Mouse (Mus musculus) lung, embryonic 14.5 days (tissue): ENCODE results near the gene Pcsk4. TPM values are rescaled to one million over a fixed set of nuclear protein-coding genes. Genes with fewer than 3 reads are reported as not detected.
A peak's percentile ranks its signal among the peaks of the same experiment; 100 is the strongest.

Experiments
- ATAC-seq: fragments of 200-750 bp; cut with Nextera tagmentation; 2 replicates; pipeline ENCODE4 v1.8.0; 2017; ENCODE audit warnings: mild to moderate bottlenecking, moderate TSS enrichment, moderate library complexity; ENCODE audit not compliant: insufficient read depth
- DNase-seq: peaks from one replicate; pipeline ENCODE4 v3.0.0-alpha.2; 2015
- H3K27ac ChIP-seq: fragments of 300-500 bp; sonication (generic); 2 replicates; pipeline ENCODE4 v1.5.1; 2014; ENCODE audit warnings: low read depth, mild to moderate bottlenecking, moderate library complexity
- H3K27me3 ChIP-seq: fragments of 300-500 bp; sonication (generic); 2 replicates; pipeline ENCODE4 v1.6.1; 2014; ENCODE audit warnings: low read length, control low read depth; ENCODE audit not compliant: insufficient read depth
- H3K36me3 ChIP-seq: fragments of 300-500 bp; sonication (generic); 2 replicates; pipeline ENCODE4 v1.6.1; 2014; ENCODE audit warnings: control low read depth; ENCODE audit not compliant: insufficient read depth
- H3K4me1 ChIP-seq: fragments of 300-500 bp; sonication (generic); 2 replicates; pipeline ENCODE4 v1.6.1; 2014; ENCODE audit warnings: antibody characterized with exemption, control low read depth; ENCODE audit not compliant: insufficient read depth
- H3K4me2 ChIP-seq: fragments of 300-500 bp; sonication (generic); 2 replicates; pipeline ENCODE4 v1.6.1; 2014; ENCODE audit warnings: mild to moderate bottlenecking
- H3K4me3 ChIP-seq: fragments of 300-500 bp; sonication (generic); 2 replicates; pipeline ENCODE4 v1.5.1; 2014; ENCODE audit warnings: low read depth, low read length
- H3K9ac ChIP-seq: fragments of 300-500 bp; sonication (generic); 2 replicates; pipeline ENCODE4 v1.6.1; 2014
- H3K9me3 ChIP-seq: fragments of 300-500 bp; sonication (generic); 2 replicates; pipeline ENCODE4 v1.6.1; 2016; ENCODE audit warnings: low read depth, low read length, control low read depth
- CTCF ChIP-seq: IDR thresholded peaks from 2 replicates; pipeline ENCODE4 v1.5.1; 2016; ENCODE audit warnings: antibody characterized with exemption, low read depth
- WGBS: fragments of 180-500 bp; shearing (Covaris S2); extraction: QIAGEN DNeasy Blood & Tissue Kit; methylation state at CpG from one replicate; pipeline ENCODE4 v1.1.7; 2014; 5-methylcytosine and 5-hydroxymethylcytosine counted together
- polyA plus RNA-seq: library from polyadenylated mRNA; unstranded; fragments of >200 nt; fragmentation: Nextera tagmentation; extraction: Ambion mirVana; gene quantifications from 2 replicates; pipeline ENCODE4 v1.2.1, GENCODE M21; 2014

Gene Pcsk4
- polyA plus RNA-seq, 1 experiment from 2014 or later = 4.2 TPM

DNA sequence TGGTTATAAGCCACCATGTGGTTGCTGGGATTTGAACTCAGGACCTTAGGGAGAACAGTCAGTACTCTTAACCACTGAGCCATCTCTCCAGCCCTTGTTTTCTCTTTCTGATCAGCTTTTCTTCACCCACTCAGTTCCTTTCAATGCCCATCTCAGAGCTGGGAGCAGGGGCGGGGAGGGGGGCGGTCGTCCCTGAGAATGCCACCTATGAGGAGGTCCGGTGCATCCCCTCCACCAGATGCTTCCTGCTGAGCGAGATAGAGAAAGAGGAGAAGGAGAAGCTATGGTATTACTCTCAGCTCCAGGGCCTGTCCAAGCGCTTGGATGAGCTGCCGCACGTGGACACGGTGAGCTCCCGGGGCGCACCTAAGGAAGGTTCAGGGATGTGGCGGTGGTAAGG, 24.8 kb downstream of the Pcsk4 start:
- 19% methylated on average over 12 of the region's 12 CpGs for WGBS
- Histone ChIP-seq H3K4me1 (no peaks in the 10 kb centered on the region), H3K27ac (no peak overlapping the region), H3K9me3 (no peaks in the 10 kb centered on the region), H3K9ac (0 out of 2 replicates have a peak overlapping the region, but pooled peaks have one; percentile 5), H3K4me3 (0 out of 2 replicates have a peak overlapping the region, but pooled peaks have one; percentile 8), H3K36me3 (no peaks in the 10 kb centered on the region), H3K4me2 (peak overlapping the region; percentile 43), H3K27me3 (peaks cover 51% of the 10 kb centered on the region)
- no peak for ATAC-seq
- no peak for TF ChIP-seq CTCF
- no peak for DNase-seq

DNA sequence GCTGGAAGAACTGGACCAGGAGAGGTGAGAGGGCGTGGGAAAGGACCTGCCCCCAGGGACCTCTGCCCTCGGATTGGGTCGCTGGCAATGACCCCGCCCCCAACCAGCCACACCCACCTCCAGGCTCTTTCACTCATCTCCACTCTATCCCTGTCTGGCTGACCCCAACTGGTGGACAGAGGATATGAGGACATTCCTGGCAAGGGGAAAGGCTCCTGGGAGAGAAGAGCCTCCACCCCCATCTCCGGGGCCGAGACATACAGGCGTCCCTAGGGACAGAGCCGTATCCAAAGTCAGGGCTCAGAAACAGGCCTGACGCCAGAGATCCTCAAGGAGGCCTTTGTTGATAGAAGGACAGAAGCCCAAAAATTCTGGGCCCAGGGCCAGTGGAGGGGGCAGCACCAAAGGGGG, 26.8 kb downstream of the Pcsk4 start:
- peak; percentile 80 for DNase-seq
- 10% methylated on average over 9 of the region's 9 CpGs for WGBS
- Histone ChIP-seq H3K4me1 (no peaks in the 10 kb centered on the region), H3K4me2 (peak overlapping the region; percentile 20; the same call in 1 of the 2 replicates), H3K27ac (no peak overlapping the region), H3K4me3 (no peak overlapping the region), H3K27me3 (peaks cover 71% of the 10 kb centered on the region), H3K36me3 (no peaks in the 10 kb centered on the region), H3K9ac (no peak overlapping the region), H3K9me3 (no peaks in the 10 kb centered on the region)
- peak; percentile 81 for ATAC-seq
- TF ChIP-seq CTCF = no peak

DNA sequence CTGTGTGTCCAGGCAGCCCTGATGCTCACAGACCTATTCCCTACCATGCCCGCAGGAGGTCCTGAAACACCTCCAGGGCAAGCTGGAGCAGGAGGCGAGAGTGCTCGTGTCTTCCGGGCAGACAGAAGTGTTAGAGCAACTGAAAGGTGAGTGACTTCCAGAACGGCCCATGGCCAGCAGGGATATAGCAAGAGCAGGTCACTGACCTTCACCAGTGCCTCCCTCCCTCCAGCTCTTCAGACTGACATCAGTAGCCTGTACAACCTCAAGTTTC, 27.3 kb downstream of the Pcsk4 start:
- Histone ChIP-seq H3K36me3 (no peaks in the 10 kb centered on the region), H3K27me3 (peaks cover 75% of the 10 kb centered on the region), H3K9ac (no peak overlapping the region), H3K4me1 (no peaks in the 10 kb centered on the region), H3K4me3 (no peak overlapping the region), H3K4me2 (peak overlapping the region; percentile 20; the same call in 1 of the 2 replicates), H3K9me3 (no peaks in the 10 kb centered on the region), H3K27ac (no peak overlapping the region)
- ATAC-seq (no peak), DNase-seq (no peak)
- TF ChIP-seq CTCF = no peak
- 57% methylated on average over 5 of the region's 5 CpGs for WGBS

DNA sequence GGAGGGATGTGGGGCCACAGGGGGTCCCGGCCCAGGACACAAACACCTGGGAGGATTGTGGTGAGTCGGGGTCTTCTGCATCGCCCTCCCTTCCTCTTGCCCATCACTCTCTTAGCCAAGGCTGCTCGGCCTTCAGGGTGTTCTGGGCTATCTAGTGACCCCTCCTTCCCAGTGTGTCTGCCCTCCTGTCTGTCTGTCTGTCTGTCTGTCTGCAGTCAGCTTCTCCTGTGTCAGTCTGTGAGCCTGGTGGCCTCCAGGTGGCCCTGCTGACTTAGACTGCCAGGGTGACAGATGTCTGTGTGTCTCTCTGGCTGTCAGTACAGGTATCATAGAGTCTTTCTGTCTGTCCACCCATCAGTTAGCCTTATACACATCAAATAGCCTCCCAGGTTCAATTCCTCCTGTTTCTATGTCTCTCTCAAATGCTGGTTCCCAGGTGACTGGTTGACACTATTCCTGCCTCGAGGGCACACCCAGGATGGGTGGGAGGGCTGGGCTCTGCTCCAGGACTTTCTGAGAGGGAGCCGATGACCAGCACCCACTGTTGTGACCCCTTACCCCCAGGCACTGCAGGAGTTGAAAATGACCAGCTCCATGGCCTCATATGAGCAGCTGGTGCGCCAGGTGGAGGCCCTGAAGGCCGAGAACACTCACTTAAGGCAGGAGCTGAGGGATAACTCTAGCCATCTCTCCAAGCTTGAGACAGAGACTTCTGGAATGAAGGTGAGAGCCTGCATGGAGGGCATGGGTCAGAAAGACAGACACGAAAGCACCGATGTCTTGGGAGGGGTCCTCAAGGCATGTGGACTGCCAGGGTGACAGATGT, 27.8 kb downstream of the Pcsk4 start:
- no peak for ATAC-seq
- Histone ChIP-seq H3K9me3 (no peaks in the 10 kb centered on the region), H3K4me3 (no peak overlapping the region), H3K4me2 (no peak overlapping the region), H3K4me1 (no peaks in the 10 kb centered on the region), H3K36me3 (no peaks in the 10 kb centered on the region), H3K27me3 (peaks cover 79% of the 10 kb centered on the region), H3K9ac (no peak overlapping the region), H3K27ac (no peak overlapping the region)
- WGBS = 77% methylated on average over 10 of the region's 10 CpGs
- DNase-seq = no peak
- no peak for TF ChIP-seq CTCF

DNA sequence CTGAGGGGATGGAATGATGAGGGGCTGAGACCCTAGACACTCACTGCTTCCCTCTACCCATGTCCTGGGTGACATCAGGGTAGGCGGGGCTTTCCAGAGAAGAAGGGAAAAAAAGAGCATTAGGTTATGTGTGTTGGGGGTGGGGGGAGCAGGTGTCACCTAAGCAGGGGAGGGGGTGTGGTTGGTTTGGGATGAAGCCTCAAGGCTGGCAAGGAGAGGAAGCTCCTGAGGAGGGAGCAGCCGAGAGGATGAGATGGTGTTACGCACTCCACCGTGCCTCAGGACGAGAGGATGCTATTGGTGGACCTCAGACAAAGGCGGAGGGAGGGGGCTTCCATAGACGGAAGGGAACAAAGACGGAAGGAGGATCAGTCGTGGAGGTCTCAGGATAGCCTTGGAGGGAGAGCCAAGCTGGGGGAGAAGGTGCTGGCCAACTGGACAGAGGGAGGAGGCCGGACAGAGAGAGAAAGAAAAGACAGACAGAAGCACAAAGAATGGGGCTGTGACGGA, 28.6 kb downstream of the Pcsk4 start:
- Histone ChIP-seq H3K9ac (no peak overlapping the region), H3K36me3 (no peaks in the 10 kb centered on the region), H3K4me2 (no peak overlapping the region), H3K4me3 (no peak overlapping the region), H3K9me3 (no peaks in the 10 kb centered on the region), H3K27ac (no peak overlapping the region), H3K4me1 (no peaks in the 10 kb centered on the region), H3K27me3 (peaks cover 72% of the 10 kb centered on the region)
- DNase-seq = no peak
- WGBS = 25% methylated on average over 11 of the region's 11 CpGs
- TF ChIP-seq CTCF = no peak
- ATAC-seq = no peak

DNA sequence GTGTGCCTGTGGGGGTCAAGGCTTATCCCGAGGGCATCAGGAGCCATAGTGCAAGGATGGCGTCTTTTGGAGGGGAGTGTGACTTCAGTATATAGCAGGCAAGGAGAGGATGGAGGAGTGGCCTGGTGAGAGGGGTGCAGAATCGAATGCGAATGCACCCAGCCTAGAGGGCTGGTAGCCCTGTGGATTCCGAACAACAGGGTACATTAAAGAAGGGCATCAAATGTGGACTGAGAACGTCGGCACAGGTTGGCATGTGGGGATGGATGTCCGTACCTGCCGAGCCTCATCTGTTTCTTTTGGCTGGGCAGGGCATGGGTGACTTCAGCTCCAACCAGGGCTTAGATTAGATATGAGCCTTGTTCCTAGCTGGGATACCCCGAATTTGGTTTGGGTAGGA, 29.5 kb downstream of the Pcsk4 start:
- H3K4me2 ChIP-seq = no peak overlapping the region
- H3K4me1 ChIP-seq = no peaks in the 10 kb centered on the region
- no peak for ATAC-seq
- no peak overlapping the region for H3K27ac ChIP-seq
- 54% methylated on average over 10 of the region's 10 CpGs for WGBS
- H3K9ac ChIP-seq = no peak overlapping the region
- no peaks in the 10 kb centered on the region for H3K9me3 ChIP-seq
- H3K36me3 ChIP-seq = peaks cover 4% of the 10 kb centered on the region
- H3K27me3 ChIP-seq = peaks cover 63% of the 10 kb centered on the region
- H3K4me3 ChIP-seq = no peak overlapping the region
- no peak for DNase-seq
- TF ChIP-seq CTCF = no peak

DNA sequence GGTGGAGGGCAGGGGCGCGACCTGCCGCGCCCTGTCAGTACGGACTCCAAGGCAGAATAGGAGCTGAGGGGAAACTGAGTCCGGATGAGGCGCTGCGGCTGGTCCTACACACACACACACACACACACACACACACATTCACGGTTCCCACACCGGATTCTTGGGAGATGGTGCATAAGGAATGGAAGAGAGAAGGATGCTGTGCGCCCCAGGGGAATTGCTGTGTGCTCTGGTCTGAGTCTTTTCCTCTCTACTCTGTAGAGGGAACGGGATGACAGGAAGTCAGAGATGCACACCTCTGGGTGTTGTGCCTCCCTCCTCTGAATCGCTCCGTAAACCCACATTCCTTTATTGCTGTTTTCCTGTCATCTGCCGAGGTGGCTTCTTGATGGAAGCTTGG, 30.0 kb downstream of the Pcsk4 start:
- DNase-seq = no peak
- no peak for ATAC-seq
- Histone ChIP-seq H3K4me3 (no peak overlapping the region), H3K27ac (no peak overlapping the region), H3K36me3 (peaks cover 9% of the 10 kb centered on the region), H3K27me3 (peaks cover 58% of the 10 kb centered on the region), H3K4me1 (no peaks in the 10 kb centered on the region), H3K9me3 (no peaks in the 10 kb centered on the region), H3K9ac (no peak overlapping the region), H3K4me2 (no peak overlapping the region)
- WGBS = 14% methylated on average over 15 of the region's 15 CpGs
- no peak for TF ChIP-seq CTCF
